Mouse (Mus musculus): ENCODE measurements at regions not wholly inside any gene's neighbourhood (a gene's known extent, or its start where the extent isn't known, plus 50 kb on each side); places are given as distances from the start of the nearest gene placed in this dataset.

DNA sequence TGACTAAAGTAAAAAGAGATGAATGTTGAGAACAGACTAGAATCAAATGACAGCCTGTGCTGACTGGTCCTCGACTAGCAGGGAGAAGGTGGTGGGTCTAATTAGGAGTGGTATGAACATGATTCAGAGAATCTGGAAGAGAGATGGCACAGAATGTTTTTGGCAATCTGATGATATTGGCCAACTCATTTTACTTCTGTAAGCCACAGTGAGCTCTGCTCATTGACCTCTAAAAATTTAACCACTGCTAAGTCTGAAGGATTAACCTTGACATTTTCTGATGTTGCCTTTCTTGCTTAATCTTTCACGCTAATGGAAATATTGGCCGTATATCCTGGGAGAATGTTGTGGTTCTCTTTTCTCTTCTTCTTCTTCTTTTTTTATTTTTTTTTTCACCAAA, 1041.6 kb upstream of the Got2 start:
- DNase-seq (ENCODE audit: low spot score in 2 of 2) = no peak

- no peak for DNase-seq (ENCODE audit: low spot score in 2 of 2)
These were observed 992.6 kb upstream of the Got2 start for GRCm38 (mm10) chr8:96880956-96881355.

- no peak for DNase-seq (ENCODE audit: low spot score in 2 of 2)
These were observed 990.4 kb upstream of the Got2 start for GRCm38 (mm10) chr8:96878793-96879192.

DNA sequence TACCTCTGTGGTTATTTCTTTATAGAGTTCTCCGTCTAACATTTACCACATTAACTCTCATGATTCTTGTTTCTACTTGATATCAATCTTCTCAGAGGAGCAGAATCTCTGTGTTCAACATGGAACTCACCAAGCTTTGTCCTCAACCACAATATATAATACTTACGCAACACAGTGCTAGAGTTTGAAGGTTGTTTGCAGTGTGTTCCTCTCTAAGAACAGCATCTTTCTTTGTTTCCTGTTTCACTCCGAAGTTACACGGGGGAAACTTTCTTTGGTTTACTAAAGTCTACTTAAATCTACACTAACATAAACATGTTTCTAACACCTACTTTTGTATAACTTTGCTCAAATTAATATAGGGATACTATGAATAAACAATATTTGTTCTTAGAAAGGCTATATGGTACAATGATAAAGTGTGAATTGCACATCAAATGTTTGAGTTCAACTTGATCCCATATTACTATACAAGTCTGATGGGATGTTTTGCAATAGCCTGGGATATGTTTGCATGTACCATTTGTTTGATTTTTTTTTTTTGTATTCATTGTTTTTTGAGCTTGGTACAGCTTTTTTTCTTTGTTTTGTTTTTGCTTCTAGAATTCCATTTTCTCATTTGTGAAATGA, 985.2 kb upstream of the Got2 start:
- DNase-seq (ENCODE audit: low spot score in 2 of 2) = no peak

DNA sequence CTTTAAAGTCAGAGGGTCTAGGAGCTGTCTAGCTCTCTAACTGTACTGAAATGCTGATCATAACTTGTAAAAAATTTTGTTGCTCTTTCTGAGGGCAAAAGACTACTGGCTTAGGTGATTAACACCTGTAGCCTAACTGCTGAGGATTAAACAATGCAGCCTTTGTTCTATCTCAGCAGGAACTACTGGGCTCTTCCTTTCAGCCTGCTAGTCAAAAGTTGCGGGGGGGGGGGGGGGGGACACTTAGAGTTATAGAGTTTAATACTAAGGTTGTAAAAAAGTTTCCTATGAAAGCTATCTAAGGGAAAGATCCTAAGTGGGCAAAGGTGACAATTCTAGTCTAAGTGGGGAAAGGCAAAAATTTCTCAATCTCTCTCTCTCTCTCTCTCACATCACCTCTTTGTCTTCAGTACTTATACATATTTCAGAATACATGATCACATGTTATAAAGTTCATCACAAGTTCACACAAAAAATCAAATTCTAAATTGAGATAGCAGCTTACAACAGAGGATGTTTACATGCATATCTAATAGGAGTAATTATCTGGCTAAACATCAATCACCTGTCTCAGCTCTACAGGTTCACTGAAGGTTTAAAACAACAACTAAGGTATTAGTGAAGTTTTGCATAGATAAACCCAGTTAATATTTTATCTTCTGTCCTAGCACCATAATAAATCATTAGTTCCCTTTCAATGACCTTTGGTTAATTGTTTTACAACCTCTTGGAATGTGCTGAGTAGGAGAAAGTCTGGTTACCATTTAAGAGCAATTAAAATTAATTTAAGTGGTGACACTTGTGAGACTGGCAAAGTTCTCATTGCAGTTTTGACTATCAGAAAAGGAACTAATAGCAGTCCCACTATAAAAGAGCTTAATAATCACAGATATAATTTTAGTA, 980.1 kb upstream of the Got2 start:
- DNase-seq (ENCODE audit: low spot score in 2 of 2) = no peak

GRCm38 (mm10) chr8:96864606-96865005, 976.3 kb upstream of the Got2 start:
- peak; percentile 26 to 33 for DNase-seq (ENCODE audit: low spot score in 2 of 2)

GRCm38 (mm10) chr8:96860870-96861462, 972.6 kb upstream of the Got2 start:
- peak in 1 of 2 experiments; percentile 26 for DNase-seq (ENCODE audit: low spot score in 2 of 2)

DNA sequence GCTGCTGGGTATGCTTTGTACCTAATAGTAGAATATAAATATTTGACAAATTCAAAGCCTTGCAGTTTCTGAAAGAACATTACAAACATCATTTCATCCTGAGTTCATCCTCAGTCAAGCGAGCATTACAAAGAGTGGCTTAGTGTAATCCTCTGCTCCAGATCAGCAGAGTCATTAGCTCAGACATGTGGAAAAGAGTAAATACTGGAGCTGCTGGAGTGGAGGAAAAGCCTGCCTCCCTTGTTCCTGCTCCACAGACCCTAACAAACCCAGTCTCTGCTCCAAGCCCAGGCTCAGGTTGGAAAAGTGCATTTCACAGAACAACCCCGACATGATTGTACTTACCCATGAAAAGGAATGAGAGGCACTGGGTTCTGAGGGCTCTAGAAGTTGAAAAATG, 955.2 kb upstream of the Got2 start:
- no peak for DNase-seq (ENCODE audit: low spot score in 2 of 2)

- no peak for DNase-seq (ENCODE audit: low spot score in 2 of 2)
These were observed 947.2 kb upstream of the Got2 start for GRCm38 (mm10) chr8:96835532-96835931.

GRCm38 (mm10) chr8:96834673-96835072, 946.3 kb upstream of the Got2 start:
- no peak for DNase-seq (ENCODE audit: low spot score in 2 of 2)

DNA sequence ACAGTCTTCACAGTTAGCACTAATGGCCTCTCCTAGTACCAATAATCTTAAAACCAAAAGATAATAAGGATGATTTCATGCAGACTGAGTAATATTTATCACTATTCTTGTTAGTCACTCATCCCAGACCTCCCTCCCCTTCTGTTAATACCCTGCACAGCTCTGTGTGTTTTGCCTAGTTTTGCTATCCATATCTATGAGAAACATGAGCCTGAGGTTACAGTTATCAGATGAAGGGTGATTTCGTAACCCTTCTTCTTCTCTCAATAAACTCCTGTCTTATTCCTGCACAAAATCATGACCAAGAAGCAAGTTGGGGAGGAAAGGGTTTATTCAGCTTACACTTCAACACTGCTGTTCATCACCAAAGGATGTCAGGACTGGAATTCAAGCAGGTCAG, 940.9 kb upstream of the Got2 start:
- no peak for DNase-seq (ENCODE audit: low spot score in 2 of 2)

- no peak for DNase-seq (ENCODE audit: low spot score in 2 of 2)
These were observed 922.2 kb upstream of the Got2 start for GRCm38 (mm10) chr8:96810550-96810949.

Measured in right cerebral cortex, postnatal 10 days (tissue).